ENCODE assay signal across 10 mouse cellular contexts in genomic region chr7:145195186-145195927, GRCm38 (mm10). TPM values are rescaled to one million over a fixed set of nuclear protein-coding genes. Genes with fewer than 3 reads are reported as not detected.
DNase-seq lines count a peak whose midpoint lies in the region; ATAC-seq and TF ChIP-seq lines count a peak whose summit lies in the region.
"Had no signal": no experiment of that assay in that cellular context is flagged by ENCODE, and none has a peak within 500 bp of the region (broad histone marks: within the 10 kb centered on the region; RNA-seq: fewer than 3 reads in every experiment).

No protein-coding gene starts in this region.

- H3K9ac ChIP-seq in hindbrain, embryonic 15.5 days, result no peak overlapping the region
- H3K9ac ChIP-seq in hindbrain, embryonic 14.5 days, result no peak overlapping the region
- no peak overlapping the region for H3K9ac ChIP-seq in heart, postnatal 0 days (replicated peaks; ENCODE audit: low read depth, low read length)

- 34% methylated on average over 5 of the region's 5 CpGs for WGBS in hindbrain, embryonic 15.5 days
- 41% methylated on average over 5 of the region's 5 CpGs for WGBS in hindbrain, embryonic 14.5 days
- whole genome bisulfite sequencing in heart, postnatal 0 days, result 56% methylated on average over 5 of the region's 5 CpGs

- TF ChIP-seq EP300 in heart, postnatal 0 days (IDR thresholded peaks at IDR 0.05; ENCODE audit: low read depth), result no peak

- H3K4me2 ChIP-seq in hindbrain, embryonic 15.5 days, result no peak overlapping the region
- H3K4me2 ChIP-seq in hindbrain, embryonic 14.5 days (replicated peaks), result no peak overlapping the region
- H3K4me2 ChIP-seq in heart, postnatal 0 days (ENCODE audit: low read depth, low read length), result no peak overlapping the region

- ATAC-seq in hindbrain, embryonic 15.5 days (ENCODE audit: low FRiP score, low read depth), result peak; percentile 59; the same call in 1 of the 2 replicates
- no peak for ATAC-seq in hindbrain, embryonic 14.5 days (ENCODE audit: low FRiP score)
- no peak for ATAC-seq in heart, postnatal 0 days (ENCODE audit: insufficient read depth, low read depth)
- ATAC-seq in monocyte, adult 5-6 weeks (replicated peaks; ENCODE audit: insufficient number of reproducible peaks, low FRiP score, low TSS enrichment, poor library complexity, severe bottlenecking), result no peak

- no peak for TF ChIP-seq CTCF in heart, postnatal 0 days (IDR thresholded peaks at IDR 0.05; ENCODE audit: low read depth)

- H3K36me3 ChIP-seq in hindbrain, embryonic 15.5 days, result no peaks in the 10 kb centered on the region
- H3K36me3 ChIP-seq in hindbrain, embryonic 14.5 days (replicated peaks; ENCODE audit: control insufficient read depth, insufficient read depth), result no peaks in the 10 kb centered on the region
- H3K36me3 ChIP-seq in heart, postnatal 0 days (replicated peaks; ENCODE audit: control insufficient read depth, insufficient read depth, low read length), result no peaks in the 10 kb centered on the region

- H3K4me3 ChIP-seq in hindbrain, embryonic 15.5 days, result no peak overlapping the region
- H3K4me3 ChIP-seq in hindbrain, embryonic 14.5 days (replicated peaks; ENCODE audit: low read length), result no peak overlapping the region
- no peak overlapping the region for H3K4me3 ChIP-seq in heart, postnatal 0 days (ENCODE audit: low read depth, low read length)

- H3K4me1 ChIP-seq in hindbrain, embryonic 15.5 days (replicated peaks), result peaks cover 17% of the 10 kb centered on the region
- peaks cover 16% of the 10 kb centered on the region for H3K4me1 ChIP-seq in hindbrain, embryonic 14.5 days (replicated peaks; ENCODE audit: control insufficient read depth, insufficient read depth, low read length)
- peaks cover 32% of the 10 kb centered on the region for H3K4me1 ChIP-seq in heart, postnatal 0 days (ENCODE audit: control insufficient read depth, insufficient read depth)

- no peaks in the 10 kb centered on the region for H3K9me3 ChIP-seq in hindbrain, embryonic 15.5 days
- no peaks in the 10 kb centered on the region for H3K9me3 ChIP-seq in hindbrain, embryonic 14.5 days (ENCODE audit: control insufficient read depth, low read length)
- no peaks in the 10 kb centered on the region for H3K9me3 ChIP-seq in heart, postnatal 0 days (replicated peaks; ENCODE audit: control insufficient read depth, low read length)

- no peak for DNase-seq in hindbrain, embryonic 14.5 days (ENCODE audit: low spot score)
- DNase-seq in 3134 (ENCODE audit: extremely low read depth, insufficient read length, low spot score) (peak; percentile 66), NIH3T3 (ENCODE audit: low read depth) (peak; percentile 89)
- DNase-seq in heart, postnatal 0 days (ENCODE audit: low spot score), result no peak
- DNase-seq in retina, postnatal 1 day, result no peak
- DNase-seq in frontal cortex, postnatal 14 days (ENCODE audit: low spot score in 2 of 2), result no peak

- H3K27ac ChIP-seq in hindbrain, embryonic 15.5 days (replicated peaks), result no peak overlapping the region
- H3K27ac ChIP-seq in hindbrain, embryonic 14.5 days, result no peak overlapping the region
- H3K27ac ChIP-seq in heart, postnatal 0 days (ENCODE audit: low read depth), result 0 out of 2 replicates have a peak overlapping the region, but pooled peaks have one; percentile 9

- no peaks in the 10 kb centered on the region for H3K27me3 ChIP-seq in hindbrain, embryonic 15.5 days
- H3K27me3 ChIP-seq in hindbrain, embryonic 14.5 days (ENCODE audit: control insufficient read depth, insufficient read depth, low read length), result no peaks in the 10 kb centered on the region
- no peaks in the 10 kb centered on the region for H3K27me3 ChIP-seq in heart, postnatal 0 days (ENCODE audit: control insufficient read depth, insufficient read depth, low read length)

RNA-seq across cellular contexts. Expression of gene 1810010D01Rik, which starts 12.6 kb away (rescaled TPM):
- polyA plus RNA-seq in hindbrain, embryonic 15.5 days (2015; fragmentation: Nextera tagmentation; extraction: Ambion mirVana), result not detected in 2 replicates
- polyA plus RNA-seq in hindbrain, embryonic 14.5 days (2014; fragmentation: Nextera tagmentation; extraction: Ambion mirVana), result not detected in 2 replicates
- total RNA-seq in heart, postnatal 0 days (2014; rRNA removed; ENCODE audit: low replicate concordance), result 7.1 TPM in 1 of 2 replicates, not detected in the other
- not detected in 2 replicates for polyA plus RNA-seq in heart, postnatal 0 days (2015; fragmentation: Nextera tagmentation; extraction: Ambion mirVana)
- 1.1 to 3.8 TPM in 2 of 3 replicates, not detected in the other for total RNA-seq in monocyte, adult 5-6 weeks (2017)
- total RNA-seq: gastrocnemius, adult 18-20 months; layer of hippocampus, postnatal 14 days had no signal

Comparison
In these comparisons a context has a peak if more than half of its experiments do, and no peak if none do; other contexts are left out.
1. DNase-seq: peak in 3134 (single experiment) and NIH3T3 (single experiment); none in hindbrain, embryonic 14.5 days (single experiment), heart, postnatal 0 days (single experiment), retina, postnatal 1 day (single experiment) and frontal cortex, postnatal 14 days (0 of 2).